Mouse (Mus musculus): Measurements from ENCODE around the gene Slc5a9.

- no peak for TF ChIP-seq CTCF (IDR thresholded peaks at IDR 0.05)
- no peak for TF ChIP-seq EP300 (IDR thresholded peaks at IDR 0.05)
Observed at GRCm38 (mm10) chr4:111838882-111839281, 63.8 kb downstream of the Slc5a9 start.
